Mouse (Mus musculus) heart, embryonic 15.5 days (tissue): ENCODE measurements around the gene Capzb. TPM values are rescaled to one million over a fixed set of nuclear protein-coding genes. Genes with fewer than 3 reads are reported as not detected.
A peak's percentile ranks its signal among the peaks of the same experiment; 100 is the strongest.

ENCODE experiments used
- ATAC-seq: fragments of 200-750 bp; cut with Nextera tagmentation; replicated peaks from 2 replicates; pipeline ENCODE4 v1.8.0; 2017; ENCODE audit warnings: low read depth, moderate TSS enrichment; ENCODE audit not compliant: insufficient number of reproducible peaks, insufficient read depth, low FRiP score
- H3K27ac ChIP-seq: fragments of 300-500 bp; sonication (generic); 2 replicates; pipeline ENCODE4 v1.5.1; 2015; ENCODE audit warnings: mild to moderate bottlenecking, inconsistent platforms
- H3K27me3 ChIP-seq: fragments of 300-500 bp; sonication (generic); 2 replicates; pipeline ENCODE4 v1.6.1; 2015; ENCODE audit warnings: inconsistent platforms
- H3K36me3 ChIP-seq: fragments of 300-500 bp; sonication (generic); 2 replicates; pipeline ENCODE4 v1.6.1; 2015; ENCODE audit warnings: mild to moderate bottlenecking, inconsistent platforms
- H3K4me1 ChIP-seq: fragments of 300-500 bp; sonication (generic); replicated peaks from 2 replicates; pipeline ENCODE4 v1.6.1; 2015; ENCODE audit warnings: inconsistent platforms
- H3K4me2 ChIP-seq: fragments of 300-500 bp; sonication (generic); 2 replicates; pipeline ENCODE4 v1.6.1; 2015; ENCODE audit warnings: inconsistent platforms, mild to moderate bottlenecking, moderate library complexity
- H3K4me3 ChIP-seq: fragments of 300-500 bp; sonication (generic); 2 replicates; pipeline ENCODE4 v1.5.1; 2015; ENCODE audit warnings: mild to moderate bottlenecking, inconsistent platforms
- H3K9ac ChIP-seq: fragments of 300-500 bp; sonication (generic); 2 replicates; pipeline ENCODE4 v1.6.1; 2015; ENCODE audit warnings: mild to moderate bottlenecking, inconsistent platforms
- H3K9me3 ChIP-seq: fragments of 300-500 bp; sonication (generic); replicated peaks from 2 replicates; pipeline ENCODE4 v1.6.1; 2016; ENCODE audit warnings: inconsistent platforms
- WGBS: fragments of 180-500 bp; shearing (Covaris S2); methylation state at CpG from one replicate; pipeline ENCODE4 v1.1.7; 2015; ENCODE audit warnings: mixed read lengths; 5-methylcytosine and 5-hydroxymethylcytosine counted together
- polyA plus RNA-seq: library from polyadenylated mRNA; unstranded; fragments of >200 nt; fragmentation: Nextera tagmentation; extraction: Ambion mirVana; gene quantifications from 2 replicates; pipeline ENCODE4 v1.2.1, GENCODE M21; 2015

Gene Capzb
- polyA plus RNA-seq, 1 experiment from 2014 or later = 363 TPM

GRCm38 (mm10) chr4:139241678-139242606 lies 49.2 kb downstream of the Capzb start:
- Histone ChIP-seq H3K4me1 (peaks cover 85% of the 10 kb centered on the region), H3K9ac (peak overlapping the region; percentile 10; the same call in 1 of the 2 replicates), H3K36me3 (peaks cover 18% of the 10 kb centered on the region), H3K27ac (peak overlapping the region; percentile 84), H3K4me3 (no peak overlapping the region), H3K27me3 (no peaks in the 10 kb centered on the region), H3K4me2 (peak overlapping the region; percentile 28), H3K9me3 (no peaks in the 10 kb centered on the region)
- no peak for ATAC-seq
- 67% methylated on average over 22 of the region's 22 CpGs for WGBS

GRCm38 (mm10) chr4:139242607-139242955 lies 49.9 kb downstream of the Capzb start:
- 33% methylated on average over 7 of the region's 7 CpGs for WGBS
- H3K4me1 ChIP-seq = peaks cover 84% of the 10 kb centered on the region

GRCm38 (mm10) chr4:139244176-139244575 lies 51.5 kb downstream of the Capzb start:
- 79% methylated on average over 3 of the region's 3 CpGs for WGBS
- no peak overlapping the region for H3K27ac ChIP-seq
- no peak overlapping the region for H3K4me3 ChIP-seq
- ATAC-seq = no peak
- no peaks in the 10 kb centered on the region for H3K9me3 ChIP-seq
- peaks cover 18% of the 10 kb centered on the region for H3K36me3 ChIP-seq
- no peaks in the 10 kb centered on the region for H3K27me3 ChIP-seq
- H3K9ac ChIP-seq = no peak overlapping the region
- no peak overlapping the region for H3K4me2 ChIP-seq
- H3K4me1 ChIP-seq = peaks cover 85% of the 10 kb centered on the region

More at GRCm38 (mm10) chr4:139242607-139242955, 49.9 kb downstream of the Capzb start:
- Histone ChIP-seq H3K4me3 (no peak overlapping the region), H3K36me3 (peaks cover 18% of the 10 kb centered on the region), H3K9me3 (no peaks in the 10 kb centered on the region), H3K27me3 (no peaks in the 10 kb centered on the region), H3K4me2 (peak overlapping the region; percentile 28), H3K27ac (peak overlapping the region; percentile 84), H3K9ac (peak overlapping the region; percentile 10; the same call in 1 of the 2 replicates)
- ATAC-seq = peak; percentile 62

GRCm38 (mm10) chr4:139244766-139245165 lies 52.1 kb downstream of the Capzb start:
- H3K9me3 ChIP-seq = no peaks in the 10 kb centered on the region
- H3K4me1 ChIP-seq = peaks cover 87% of the 10 kb centered on the region
- H3K9ac ChIP-seq = no peak overlapping the region
- WGBS = 74% methylated on average over 6 of the region's 6 CpGs
- H3K27me3 ChIP-seq = no peaks in the 10 kb centered on the region
- H3K27ac ChIP-seq = no peak overlapping the region
- H3K36me3 ChIP-seq = peaks cover 14% of the 10 kb centered on the region
- no peak for ATAC-seq
- H3K4me3 ChIP-seq = no peak overlapping the region
- H3K4me2 ChIP-seq = no peak overlapping the region

GRCm38 (mm10) chr4:139245534-139245933 lies 52.8 kb downstream of the Capzb start:
- no peak for ATAC-seq
- Histone ChIP-seq H3K27ac (no peak overlapping the region), H3K36me3 (peaks cover 6% of the 10 kb centered on the region), H3K9ac (no peak overlapping the region), H3K27me3 (no peaks in the 10 kb centered on the region), H3K4me1 (peaks cover 87% of the 10 kb centered on the region), H3K9me3 (no peaks in the 10 kb centered on the region), H3K4me3 (no peak overlapping the region), H3K4me2 (no peak overlapping the region)
- WGBS = 80% methylated on average over 2 of the region's 2 CpGs

- H3K4me2 ChIP-seq = no peak overlapping the region
- peak overlapping the region; percentile 20; the same call in 1 of the 2 replicates for H3K27ac ChIP-seq
- no peaks in the 10 kb centered on the region for H3K36me3 ChIP-seq
- peaks cover 87% of the 10 kb centered on the region for H3K4me1 ChIP-seq
- no peak overlapping the region for H3K9ac ChIP-seq
- WGBS = 66% methylated on average over 7 of the region's 7 CpGs
- no peak for ATAC-seq
- no peaks in the 10 kb centered on the region for H3K9me3 ChIP-seq
- H3K4me3 ChIP-seq = no peak overlapping the region
- no peaks in the 10 kb centered on the region for H3K27me3 ChIP-seq
These were observed 53.6 kb downstream of the Capzb start for GRCm38 (mm10) chr4:139246130-139246877.

GRCm38 (mm10) chr4:139247966-139248365 lies 55.3 kb downstream of the Capzb start:
- Histone ChIP-seq H3K4me3 (no peak overlapping the region), H3K9me3 (no peaks in the 10 kb centered on the region), H3K4me2 (no peak overlapping the region), H3K4me1 (peaks cover 77% of the 10 kb centered on the region), H3K27me3 (no peaks in the 10 kb centered on the region), H3K9ac (no peak overlapping the region), H3K27ac (no peak overlapping the region), H3K36me3 (no peaks in the 10 kb centered on the region)
- ATAC-seq = no peak
- 74% methylated on average over 7 of the region's 7 CpGs for WGBS

GRCm38 (mm10) chr4:139248736-139249135 lies 56.0 kb downstream of the Capzb start:
- Histone ChIP-seq H3K27me3 (no peaks in the 10 kb centered on the region), H3K27ac (0 out of 2 replicates have a peak overlapping the region, but pooled peaks have one; percentile 46), H3K4me3 (no peak overlapping the region), H3K4me1 (peaks cover 78% of the 10 kb centered on the region), H3K9ac (no peak overlapping the region), H3K9me3 (no peaks in the 10 kb centered on the region), H3K36me3 (no peaks in the 10 kb centered on the region), H3K4me2 (no peak overlapping the region)
- ATAC-seq = no peak
- WGBS = 84% methylated on average over 5 of the region's 5 CpGs

GRCm38 (mm10) chr4:139250043-139250442 lies 57.3 kb downstream of the Capzb start:
- Histone ChIP-seq H3K4me3 (no peak overlapping the region), H3K4me1 (peaks cover 70% of the 10 kb centered on the region), H3K36me3 (no peaks in the 10 kb centered on the region), H3K9ac (no peak overlapping the region), H3K27ac (peak overlapping the region; percentile 46), H3K27me3 (no peaks in the 10 kb centered on the region), H3K4me2 (no peak overlapping the region), H3K9me3 (no peaks in the 10 kb centered on the region)
- WGBS = 41% methylated on average over 5 of the region's 5 CpGs
- ATAC-seq = no peak

- Histone ChIP-seq H3K4me2 (no peak overlapping the region), H3K4me3 (no peak overlapping the region), H3K9me3 (no peaks in the 10 kb centered on the region), H3K4me1 (peaks cover 65% of the 10 kb centered on the region), H3K9ac (no peak overlapping the region), H3K36me3 (no peaks in the 10 kb centered on the region), H3K27ac (peak overlapping the region; percentile 46), H3K27me3 (no peaks in the 10 kb centered on the region)
- 31% methylated on average over 8 of the region's 8 CpGs for WGBS
- ATAC-seq = no peak
These were observed 58.2 kb downstream of the Capzb start for GRCm38 (mm10) chr4:139250886-139251285.

- Histone ChIP-seq H3K9me3 (no peaks in the 10 kb centered on the region), H3K27me3 (no peaks in the 10 kb centered on the region), H3K27ac (peak overlapping the region; percentile 46), H3K9ac (no peak overlapping the region), H3K4me1 (peaks cover 51% of the 10 kb centered on the region), H3K36me3 (peaks cover 3% of the 10 kb centered on the region; the same call in 1 of the 2 replicates), H3K4me2 (no peak overlapping the region), H3K4me3 (no peak overlapping the region)
- ATAC-seq = 0 out of 2 replicates have a peak, but pooled peaks have one; percentile 42
- 54% methylated on average over 22 of the region's 22 CpGs for WGBS
These were observed 59.5 kb downstream of the Capzb start for GRCm38 (mm10) chr4:139252051-139252760.
